Comparison of ENCODE assay signal across 16 mouse cellular contexts in the genomic region with DNA sequence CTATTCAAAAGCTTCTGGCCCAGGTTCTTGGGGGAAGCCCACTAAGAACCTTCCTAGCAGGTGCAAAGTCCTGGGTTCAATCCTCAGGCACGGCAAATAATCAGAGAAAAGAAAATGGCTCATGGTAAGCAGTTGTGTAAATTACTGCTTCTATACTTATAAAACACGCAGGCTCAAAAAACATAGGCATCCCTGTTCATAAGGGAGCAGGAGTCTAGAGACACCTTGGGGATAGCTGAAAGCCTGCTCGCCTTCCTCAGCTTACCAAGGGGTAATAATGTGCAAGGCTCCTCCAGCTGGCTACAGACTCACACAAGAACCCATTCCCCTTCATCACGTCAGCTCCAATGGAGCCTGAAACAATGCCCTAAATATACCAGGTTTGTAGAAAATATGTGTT.
"Had no signal": no experiment of that assay in that cellular context is flagged by ENCODE, and none has a peak within 500 bp of the region (broad histone marks: within the 10 kb centered on the region; RNA-seq: fewer than 3 reads in every experiment).

No protein-coding gene starts in this region.

- H3K4me1 ChIP-seq: neural tube, embryonic 13.5 days; neural tube, embryonic 15.5 days; stomach, embryonic 15.5 days had no signal

- H3K27ac ChIP-seq: neural tube, embryonic 13.5 days; neural tube, embryonic 15.5 days; stomach, embryonic 15.5 days; stomach, postnatal 0 days had no signal

- DNase-seq: retina, postnatal 1 day; right cerebral cortex, adult 18-20 months; right cerebral cortex, postnatal 14 days; right cerebral cortex, postnatal 25 days; right cerebral cortex, postnatal 4 days; spleen, adult 18-20 months; thymus, adult 18-20 months; thymus, adult 2 months; thymus, postnatal 14 days; thymus, postnatal 25 days; thymus, postnatal 36 days; thymus, postnatal 4 days had no signal

- H3K9ac ChIP-seq: neural tube, embryonic 13.5 days; neural tube, embryonic 15.5 days; stomach, embryonic 15.5 days had no signal

- H3K4me2 ChIP-seq: neural tube, embryonic 13.5 days; neural tube, embryonic 15.5 days; stomach, embryonic 15.5 days had no signal

- H3K4me3 ChIP-seq: neural tube, embryonic 13.5 days; neural tube, embryonic 15.5 days; stomach, embryonic 15.5 days had no signal

- H3K9me3 ChIP-seq: neural tube, embryonic 13.5 days; neural tube, embryonic 15.5 days; stomach, embryonic 15.5 days had no signal

- H3K27me3 ChIP-seq: neural tube, embryonic 13.5 days; neural tube, embryonic 15.5 days; stomach, embryonic 15.5 days had no signal

- H3K36me3 ChIP-seq: neural tube, embryonic 13.5 days; neural tube, embryonic 15.5 days; stomach, embryonic 15.5 days had no signal
